Mouse (Mus musculus): ENCODE data around the gene Gm43064. TPM values are rescaled to one million over a fixed set of nuclear protein-coding genes. Genes with fewer than 3 reads are reported as not detected.
A peak's percentile ranks its signal among the peaks of the same experiment; 100 is the strongest.

Gm43064 gene
- 0.22 TPM in 2 replicates for polyA plus RNA-seq (2016; fragmentation: Nextera tagmentation; extraction: Ambion mirVana)

DNA sequence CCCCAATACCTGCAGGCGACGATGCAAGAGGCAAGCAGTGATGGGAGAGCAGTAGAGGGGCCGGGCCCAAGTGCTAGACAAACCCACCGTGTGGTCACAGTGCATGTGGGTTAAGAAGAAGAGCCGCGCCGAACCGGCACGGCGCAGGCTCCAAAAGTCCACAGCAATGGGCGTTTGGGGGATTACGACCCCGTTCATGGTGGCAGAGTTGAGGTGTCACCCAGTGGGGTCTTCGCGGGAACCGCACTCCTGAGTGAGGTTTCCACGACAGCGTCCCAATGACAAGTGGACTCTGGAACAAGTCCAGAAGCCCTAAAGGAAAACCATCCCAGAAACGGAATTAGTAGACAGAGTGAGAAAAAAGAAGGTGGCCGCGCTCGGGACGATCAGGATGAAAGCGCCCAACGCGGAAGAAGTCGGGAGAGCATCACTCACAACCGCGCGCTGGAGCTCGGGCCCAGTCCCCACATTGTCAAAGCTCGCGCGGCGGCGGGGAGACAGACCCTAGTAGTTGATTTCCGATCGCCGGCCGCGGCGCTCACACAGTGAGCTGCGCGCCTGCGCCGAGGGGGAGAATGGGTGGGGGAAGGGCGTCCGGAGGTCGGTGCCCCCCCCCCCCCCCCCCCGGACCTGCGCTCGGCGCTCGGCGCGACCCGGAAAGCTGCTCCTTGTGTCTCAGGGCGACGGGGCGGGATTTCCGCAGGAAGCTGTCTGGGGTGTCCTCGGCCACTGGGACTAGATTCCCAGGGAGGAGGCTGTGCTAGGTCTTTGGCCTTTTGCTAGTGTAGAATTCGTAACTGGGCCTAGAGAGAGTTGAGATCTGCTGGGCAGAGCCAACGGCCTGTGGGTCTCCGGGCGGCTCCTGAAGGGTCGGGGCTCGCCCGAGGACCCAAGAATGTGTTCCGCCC is at the start of gene Gm43064, which contains the start of the genes Dclre1b and Ap4b1:
Gene Gm43064 (plus strand): TSS at position 683 of the 908 bp plus-strand sequence.
Gene Dclre1b (minus strand): TSS at position 554 of the 908 bp plus-strand sequence.
Gene Ap4b1 (plus strand): TSS at position 630 of the 908 bp plus-strand sequence.
- no peaks in the 10 kb centered on the region for H3K27me3 ChIP-seq (ENCODE audit: low read depth, poor library complexity, severe bottlenecking)
- under 1% methylated on average over 61 of the region's 70 CpGs for WGBS
- H3K36me3 ChIP-seq = peaks cover 44% of the 10 kb centered on the region
- DNase-seq (ENCODE audit: low spot score) = peak; percentile 95
- no peaks in the 10 kb centered on the region for H3K9me3 ChIP-seq (replicated peaks)
- H3K4me3 ChIP-seq = peak within 1 kb of the TSS; percentile 64
- peaks cover 19% of the 10 kb centered on the region for H3K4me1 ChIP-seq
- H3K27ac ChIP-seq (replicated peaks) = peak within 1 kb of the TSS; percentile 93

DNA sequence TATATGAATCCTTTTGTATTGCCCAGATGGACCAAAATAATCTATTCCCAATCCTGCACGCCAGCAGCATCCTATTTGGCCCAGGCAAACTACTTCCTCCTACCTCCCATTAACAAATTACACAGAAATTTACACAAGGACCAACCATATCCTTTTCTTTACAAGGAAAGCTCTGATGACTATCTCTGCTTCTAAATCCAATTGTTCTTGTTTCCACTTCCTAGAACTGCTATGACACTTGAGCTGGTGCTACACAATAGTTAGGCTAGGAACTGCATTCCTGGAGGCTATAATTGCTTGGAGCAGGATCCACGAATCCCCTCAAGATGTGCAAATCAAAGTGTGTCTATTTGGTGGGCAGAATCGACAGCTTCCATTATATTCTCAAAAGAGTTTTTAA is 42.6 kb upstream of the Gm43064 start:
- 74% methylated on average over 3 of the region's 3 CpGs for WGBS
- Histone ChIP-seq H3K9me3 (replicated peaks) (no peaks in the 10 kb centered on the region), H3K27ac (replicated peaks) (no peak overlapping the region), H3K27me3 (ENCODE audit: low read depth, poor library complexity, severe bottlenecking) (no peaks in the 10 kb centered on the region), H3K4me3 (no peak overlapping the region), H3K36me3 (peaks cover 64% of the 10 kb centered on the region), H3K4me1 (no peaks in the 10 kb centered on the region)
- DNase-seq (ENCODE audit: low spot score) = no peak

DNA sequence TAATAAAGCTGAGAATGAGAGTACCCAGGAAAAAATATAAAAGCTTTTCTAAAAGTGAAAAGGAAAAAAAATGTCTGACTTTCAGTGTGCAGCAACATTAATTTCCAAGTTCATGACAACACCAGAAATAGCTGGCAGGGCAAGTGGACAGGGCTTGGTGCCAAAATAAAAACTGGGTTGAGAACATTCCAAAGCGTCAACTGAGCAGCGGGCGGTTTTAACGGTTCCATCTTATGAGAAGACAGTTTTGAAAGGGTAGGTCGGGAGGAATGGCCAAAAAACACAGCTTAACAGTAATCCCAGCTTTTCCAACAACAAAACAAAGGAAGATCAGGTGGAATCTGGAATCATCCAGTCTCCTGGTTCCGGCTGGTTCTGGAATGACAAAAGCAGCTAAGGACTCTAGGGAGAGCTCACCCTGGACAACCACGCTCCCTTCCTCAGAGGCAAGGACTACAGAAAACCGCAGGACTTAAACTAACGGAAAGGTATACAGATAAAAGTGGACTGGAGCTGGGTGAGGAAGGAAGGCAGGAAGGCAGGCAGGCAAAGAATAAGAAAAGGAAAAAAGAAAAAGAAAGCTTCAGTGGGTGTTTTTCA is 37.7 kb upstream of the Gm43064 start:
- DNase-seq (ENCODE audit: low spot score) = no peak
- WGBS = 88% methylated on average over 9 of the region's 9 CpGs
- Histone ChIP-seq H3K27me3 (ENCODE audit: low read depth, poor library complexity, severe bottlenecking) (no peaks in the 10 kb centered on the region), H3K4me1 (no peaks in the 10 kb centered on the region), H3K4me3 (no peak overlapping the region), H3K36me3 (peaks cover 58% of the 10 kb centered on the region), H3K9me3 (replicated peaks) (no peaks in the 10 kb centered on the region), H3K27ac (replicated peaks) (no peak overlapping the region)

DNA sequence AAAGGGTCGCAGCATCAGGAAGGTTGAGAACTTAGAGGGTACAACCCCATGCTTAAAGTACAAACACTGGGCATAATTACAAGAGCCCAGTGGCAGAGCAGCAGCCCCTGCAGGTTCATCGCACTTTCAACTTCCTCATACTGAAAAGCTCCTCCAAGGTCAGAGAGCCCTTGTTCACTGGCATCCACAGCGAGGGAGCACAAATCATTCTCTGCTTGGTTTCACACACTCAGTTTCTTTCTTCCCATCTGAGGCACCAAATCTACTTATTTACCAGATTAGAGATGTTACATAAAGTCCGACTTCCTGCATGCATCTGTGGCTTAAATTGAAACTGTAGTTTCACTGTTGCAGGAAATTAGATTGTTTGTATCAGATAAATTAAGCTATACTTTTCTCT is 36.5 kb upstream of the Gm43064 start:
- H3K4me1 ChIP-seq = no peaks in the 10 kb centered on the region
- peaks cover 64% of the 10 kb centered on the region for H3K36me3 ChIP-seq
- no peaks in the 10 kb centered on the region for H3K9me3 ChIP-seq (replicated peaks)
- WGBS = 88% methylated on average over 4 of the region's 4 CpGs
- H3K27me3 ChIP-seq (ENCODE audit: low read depth, poor library complexity, severe bottlenecking) = no peaks in the 10 kb centered on the region
- no peak for DNase-seq (ENCODE audit: low spot score)
- H3K4me3 ChIP-seq = no peak overlapping the region
- H3K27ac ChIP-seq (replicated peaks) = no peak overlapping the region

DNA sequence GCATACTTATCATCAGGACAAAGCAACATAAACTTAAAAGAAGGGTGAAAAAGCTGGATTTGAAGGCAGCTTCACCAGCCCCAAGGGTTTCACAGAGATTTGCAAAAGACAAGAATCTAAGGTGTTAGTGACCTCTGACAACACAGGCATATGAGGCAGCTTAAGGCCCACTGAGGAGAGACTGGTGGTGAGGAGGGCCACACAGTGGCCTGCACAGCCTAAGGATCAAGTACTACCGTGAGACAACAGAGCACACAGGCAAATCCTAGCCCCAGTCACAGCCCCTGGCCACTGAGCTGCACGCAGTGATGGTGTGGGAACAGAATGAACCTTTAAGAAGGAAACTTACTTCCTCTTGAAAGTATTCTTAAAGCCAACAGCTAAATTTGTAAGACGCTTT is 35.9 kb upstream of the Gm43064 start:
- Histone ChIP-seq H3K4me3 (no peak overlapping the region), H3K9me3 (replicated peaks) (no peaks in the 10 kb centered on the region), H3K27me3 (ENCODE audit: low read depth, poor library complexity, severe bottlenecking) (no peaks in the 10 kb centered on the region), H3K27ac (replicated peaks) (no peak overlapping the region), H3K36me3 (peaks cover 63% of the 10 kb centered on the region), H3K4me1 (no peaks in the 10 kb centered on the region)
- DNase-seq (ENCODE audit: low spot score) = no peak
- whole genome bisulfite sequencing = 75% methylated on average over 3 of the region's 3 CpGs

DNA sequence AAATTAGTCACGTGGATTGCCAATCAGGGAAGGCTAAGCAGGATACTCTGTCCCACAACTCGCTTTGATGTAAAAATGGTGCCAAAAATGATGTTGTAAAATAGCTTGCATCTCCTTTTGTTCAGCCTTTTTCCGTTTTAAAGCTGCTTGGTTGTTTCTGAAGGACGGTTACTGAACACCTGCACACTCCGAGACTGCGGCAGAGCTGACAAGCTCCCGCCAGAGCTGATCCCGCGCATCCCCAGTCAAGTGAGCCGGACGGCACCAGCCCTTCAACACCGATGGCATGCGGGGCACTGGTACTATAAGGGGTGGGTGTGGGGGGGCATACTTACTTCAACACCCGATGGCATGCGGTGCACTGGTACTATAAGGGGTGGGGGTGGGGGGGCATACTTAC is 35.4 kb upstream of the Gm43064 start:
- no peaks in the 10 kb centered on the region for H3K9me3 ChIP-seq (replicated peaks)
- DNase-seq (ENCODE audit: low spot score) = no peak
- WGBS = 90% methylated on average over 15 of the region's 15 CpGs
- H3K4me1 ChIP-seq = no peaks in the 10 kb centered on the region
- H3K4me3 ChIP-seq = no peak overlapping the region
- no peaks in the 10 kb centered on the region for H3K27me3 ChIP-seq (ENCODE audit: low read depth, poor library complexity, severe bottlenecking)
- peaks cover 58% of the 10 kb centered on the region for H3K36me3 ChIP-seq
- no peak overlapping the region for H3K27ac ChIP-seq (replicated peaks)

DNA sequence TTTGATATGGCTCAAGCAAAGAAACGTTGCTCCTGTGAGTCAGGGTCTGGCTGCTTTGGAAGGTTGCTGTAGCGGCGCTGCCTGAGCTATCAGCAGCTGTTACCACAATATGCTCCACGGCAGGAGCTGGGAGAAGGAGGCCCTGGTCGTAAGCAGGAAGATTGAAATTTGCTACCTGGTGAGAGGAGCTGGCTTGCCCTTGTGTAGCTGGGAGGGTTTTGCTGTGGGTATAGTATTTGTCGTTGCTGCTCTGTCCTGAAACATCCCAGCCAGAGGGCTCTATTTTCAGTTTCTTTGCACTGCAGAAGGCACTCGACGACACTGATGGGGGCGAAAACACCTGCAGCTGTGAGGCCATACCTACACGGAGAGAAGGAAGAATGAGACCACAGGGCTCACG is 31.4 kb upstream of the Gm43064 start:
- H3K27me3 ChIP-seq (ENCODE audit: low read depth, poor library complexity, severe bottlenecking) = no peaks in the 10 kb centered on the region
- H3K4me3 ChIP-seq = no peak overlapping the region
- H3K36me3 ChIP-seq = peaks cover 38% of the 10 kb centered on the region
- 94% methylated on average over 11 of the region's 11 CpGs for WGBS
- no peak for DNase-seq (ENCODE audit: low spot score)
- H3K27ac ChIP-seq (replicated peaks) = no peak overlapping the region
- H3K9me3 ChIP-seq (replicated peaks) = no peaks in the 10 kb centered on the region
- peaks cover 10% of the 10 kb centered on the region; the same call in 1 of the 2 replicates for H3K4me1 ChIP-seq

DNA sequence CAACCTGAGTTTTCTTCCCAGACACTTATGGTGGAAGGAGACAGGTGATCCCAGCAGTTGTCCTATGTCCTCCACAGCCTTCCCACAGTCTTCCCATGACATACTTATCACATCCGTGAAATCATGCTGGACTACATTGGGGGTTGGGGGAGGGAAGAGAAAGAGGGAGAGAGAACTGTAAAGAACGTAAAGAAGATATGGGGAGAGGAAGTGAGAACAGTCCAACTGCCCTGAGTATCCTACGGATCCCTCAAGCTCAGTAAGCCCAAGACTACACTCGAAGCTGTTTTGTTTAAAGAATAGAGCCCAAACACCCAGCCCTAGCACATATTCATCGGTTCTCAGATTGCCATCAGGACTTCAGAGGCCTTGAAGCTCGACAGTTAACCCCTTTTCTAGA is 30.7 kb upstream of the Gm43064 start:
- no peak for DNase-seq (ENCODE audit: low spot score)
- Histone ChIP-seq H3K27me3 (ENCODE audit: low read depth, poor library complexity, severe bottlenecking) (no peaks in the 10 kb centered on the region), H3K4me1 (peaks cover 10% of the 10 kb centered on the region; the same call in 1 of the 2 replicates), H3K4me3 (no peak overlapping the region), H3K9me3 (replicated peaks) (no peaks in the 10 kb centered on the region), H3K36me3 (peaks cover 33% of the 10 kb centered on the region), H3K27ac (replicated peaks) (no peak overlapping the region)
- WGBS = 91% methylated on average over 6 of the region's 6 CpGs

DNA sequence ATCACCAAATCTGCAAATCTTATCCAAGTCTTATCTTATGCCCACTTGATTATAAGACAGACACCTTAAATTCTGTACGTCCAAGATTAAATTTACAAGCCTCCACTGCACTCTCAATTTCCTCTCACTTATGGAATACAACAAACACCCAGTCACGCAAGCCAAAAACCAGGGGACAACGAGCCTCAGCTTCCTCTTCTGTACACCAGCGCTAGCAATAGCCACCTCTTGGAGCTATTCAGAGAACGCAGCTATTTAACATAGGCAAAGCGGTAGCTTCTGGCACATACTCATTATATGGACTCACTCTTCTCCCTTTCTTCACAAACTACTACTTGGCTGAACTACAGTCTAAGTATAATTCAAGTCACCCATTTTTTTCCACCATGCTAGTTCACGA is 30.2 kb upstream of the Gm43064 start:
- WGBS = 83% methylated on average over 7 of the region's 7 CpGs
- no peak overlapping the region for H3K27ac ChIP-seq (replicated peaks)

DNA sequence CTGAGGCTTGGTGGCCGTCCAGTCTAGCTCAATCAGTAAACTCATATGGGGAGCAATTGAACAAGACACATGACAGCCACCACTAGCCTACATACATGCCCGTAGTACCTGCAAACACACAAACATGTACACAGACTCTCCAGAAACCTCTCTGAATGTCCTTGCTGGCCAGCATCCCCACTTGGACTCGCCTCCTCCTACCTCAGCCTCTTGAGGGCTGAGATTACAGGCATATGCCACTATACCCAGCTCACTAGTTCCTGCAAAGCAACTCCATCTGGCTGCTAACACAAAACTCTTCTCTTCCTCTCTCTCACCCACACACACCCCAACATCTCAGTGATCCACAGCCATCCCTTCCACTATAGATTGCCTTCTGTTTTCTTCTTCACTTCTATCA is 29.1 kb upstream of the Gm43064 start:
- Histone ChIP-seq H3K9me3 (replicated peaks) (no peaks in the 10 kb centered on the region), H3K27me3 (ENCODE audit: low read depth, poor library complexity, severe bottlenecking) (no peaks in the 10 kb centered on the region), H3K4me3 (no peak overlapping the region), H3K27ac (replicated peaks) (no peak overlapping the region), H3K36me3 (peaks cover 26% of the 10 kb centered on the region), H3K4me1 (peaks cover 10% of the 10 kb centered on the region; the same call in 1 of the 2 replicates)
- DNase-seq (ENCODE audit: low spot score) = no peak
- WGBS = 90% methylated on average over 3 of the region's 3 CpGs

More for the DNA sequence above, 30.2 kb upstream of the Gm43064 start:
- no peak overlapping the region for H3K4me3 ChIP-seq
- no peak for DNase-seq (ENCODE audit: low spot score)
- peaks cover 10% of the 10 kb centered on the region; the same call in 1 of the 2 replicates for H3K4me1 ChIP-seq
- no peaks in the 10 kb centered on the region for H3K27me3 ChIP-seq (ENCODE audit: low read depth, poor library complexity, severe bottlenecking)
- H3K9me3 ChIP-seq (replicated peaks) = no peaks in the 10 kb centered on the region
- peaks cover 28% of the 10 kb centered on the region for H3K36me3 ChIP-seq

DNA sequence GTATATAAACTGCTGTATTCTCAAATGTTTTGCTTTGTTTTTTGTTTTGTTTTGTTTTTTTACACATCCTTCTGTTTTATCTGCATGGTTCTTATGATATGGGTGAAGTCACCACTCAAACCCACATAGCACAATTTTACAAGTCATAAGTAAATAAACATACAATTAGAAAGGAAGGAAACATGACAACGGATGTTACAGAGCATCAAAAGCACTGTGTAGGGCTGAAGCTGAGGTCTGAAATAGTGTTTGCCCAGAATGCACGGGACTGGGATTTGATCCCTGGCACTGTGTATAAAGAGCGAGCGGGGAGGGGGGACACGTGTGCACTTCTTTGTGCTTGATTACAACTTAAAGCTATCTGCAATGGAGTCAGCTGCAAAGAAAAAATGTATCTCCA is 28.6 kb upstream of the Gm43064 start:
- Histone ChIP-seq H3K36me3 (peaks cover 20% of the 10 kb centered on the region), H3K27me3 (ENCODE audit: low read depth, poor library complexity, severe bottlenecking) (no peaks in the 10 kb centered on the region), H3K4me1 (peaks cover 10% of the 10 kb centered on the region; the same call in 1 of the 2 replicates), H3K9me3 (replicated peaks) (no peaks in the 10 kb centered on the region), H3K27ac (replicated peaks) (no peak overlapping the region), H3K4me3 (no peak overlapping the region)
- DNase-seq (ENCODE audit: low spot score) = no peak
- WGBS = 85% methylated on average over 5 of the region's 5 CpGs

DNA sequence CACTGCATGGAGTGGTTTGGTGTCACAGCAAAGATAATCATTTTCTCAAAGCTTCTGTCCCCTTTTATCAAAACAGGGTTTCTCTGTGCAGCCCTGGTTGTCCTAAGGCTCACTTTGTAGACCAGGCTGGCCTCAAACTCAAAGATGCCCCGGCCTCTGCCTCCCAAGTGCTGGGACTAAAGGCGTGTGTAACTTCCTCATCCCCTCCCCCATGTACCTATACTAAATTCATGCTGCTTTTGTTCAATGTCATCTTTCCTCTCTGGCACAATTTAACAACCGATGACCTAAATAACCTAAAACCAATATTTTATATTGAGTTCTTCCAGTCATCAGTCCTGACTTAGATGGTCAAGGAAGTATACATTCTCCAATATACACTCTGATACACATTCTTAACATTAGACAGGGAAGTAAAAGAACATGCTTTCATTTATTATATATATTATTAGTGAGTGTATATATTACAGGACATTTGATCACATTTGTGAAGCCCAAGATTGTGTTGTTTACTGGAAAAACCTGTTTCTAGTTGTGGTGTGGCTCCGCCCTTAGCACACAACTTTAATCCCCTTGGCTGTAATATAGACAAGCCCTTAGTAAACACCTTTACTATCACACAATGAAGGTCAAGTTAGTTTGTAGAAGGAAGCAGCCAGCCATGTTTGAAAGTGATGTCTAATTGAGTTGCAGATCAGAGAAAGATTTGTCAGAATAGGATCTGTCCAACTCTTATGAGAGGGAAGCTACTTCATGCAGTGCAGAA is 26.3 kb upstream of the Gm43064 start:
- WGBS = 92% methylated on average over 4 of the region's 4 CpGs

More for the DNA sequence above, 26.3 kb upstream of the Gm43064 start:
- no peaks in the 10 kb centered on the region for H3K27me3 ChIP-seq (ENCODE audit: low read depth, poor library complexity, severe bottlenecking)
- no peak overlapping the region for H3K27ac ChIP-seq (replicated peaks)
- peaks cover 10% of the 10 kb centered on the region; the same call in 1 of the 2 replicates for H3K4me1 ChIP-seq
- H3K36me3 ChIP-seq = peaks cover 4% of the 10 kb centered on the region
- no peak for DNase-seq (ENCODE audit: low spot score)
- no peaks in the 10 kb centered on the region for H3K9me3 ChIP-seq (replicated peaks)
- no peak overlapping the region for H3K4me3 ChIP-seq

Data from midbrain, embryonic 10.5 days (tissue).